Mouse (Mus musculus) spleen, adult 2 months (tissue): Measurements from ENCODE around the gene Gbf1.

ENCODE experiments used
- CTCF ChIP-seq: fragments of 200-500 bp; IDR thresholded peaks from 2 replicates; pipeline ENCODE4 v1.5.1; 2011; ENCODE audit warnings: mild to moderate bottlenecking, inconsistent platforms; ENCODE audit not compliant: insufficient read depth, insufficient read length, insufficient replicate concordance; ENCODE audit errors: extremely low read depth
- POLR2A ChIP-seq: fragments of 200-500 bp; IDR thresholded peaks from 2 replicates; pipeline ENCODE4 v1.6.1; 2011; ENCODE audit warnings: low read depth, low read length, inconsistent platforms

GRCm38 (mm10) chr19:46306268-46306610 is 153.9 kb downstream of the Gbf1 start:
- no peak for TF ChIP-seq CTCF
- TF ChIP-seq POLR2A = no peak
